Mouse (Mus musculus) kidney, adult 2 months (tissue): ENCODE measurements at regions not wholly inside any gene's neighbourhood (a gene's known extent, or its start where the extent isn't known, plus 50 kb on each side); places are given as distances from the start of the nearest gene placed in this dataset.

Experiments
- DNase-seq: peaks from one replicate; pipeline ENCODE4 v3.0.0; 2021
- H3K27ac ChIP-seq: fragments of 200-500 bp; 2 replicates; pipeline ENCODE4 v1.5.1; 2012; ENCODE audit warnings: low read depth, low read length, control low read depth, inconsistent platforms; ENCODE audit not compliant: insufficient read depth
- H3K27me3 ChIP-seq: fragments of 200-500 bp; replicated peaks from 2 replicates; pipeline ENCODE4 v1.6.1; 2012; ENCODE audit warnings: mild to moderate bottlenecking, moderate library complexity, low read length, inconsistent platforms; ENCODE audit not compliant: control insufficient read depth, insufficient read depth
- H3K36me3 ChIP-seq: fragments of 200-500 bp; 2 replicates; pipeline ENCODE4 v1.6.1; 2012; ENCODE audit warnings: mild to moderate bottlenecking, moderate library complexity, low read length, inconsistent platforms; ENCODE audit not compliant: control insufficient read depth, insufficient read depth
- H3K4me1 ChIP-seq: fragments of 200-500 bp; 2 replicates; pipeline ENCODE4 v1.6.1; 2011; ENCODE audit warnings: low read length; ENCODE audit not compliant: control insufficient read depth, insufficient read depth
- H3K4me3 ChIP-seq: fragments of 200-500 bp; 2 replicates; pipeline ENCODE4 v1.5.1; 2011; ENCODE audit warnings: mild to moderate bottlenecking, low read depth, low read length, control low read depth; ENCODE audit not compliant: insufficient read depth
- CTCF ChIP-seq: fragments of 200-500 bp; conservative IDR thresholded peaks from 2 replicates; pipeline ENCODE4 v1.5.1; 2011; ENCODE audit warnings: low read depth, mild to moderate bottlenecking, control low read depth, low read length, moderate library complexity, mixed read lengths; ENCODE audit not compliant: insufficient read depth, insufficient read length
- POLR2A ChIP-seq: fragments of 200-500 bp; IDR thresholded peaks from one replicate; pipeline ENCODE4 v1.6.1; 2011; ENCODE audit warnings: low read depth, low read length, control low read depth
- WGBS: fragments of 180-500 bp; shearing (Covaris S2); methylation state at CpG from one replicate; pipeline ENCODE4 v1.1.7; 2018; 5-methylcytosine and 5-hydroxymethylcytosine counted together

DNA sequence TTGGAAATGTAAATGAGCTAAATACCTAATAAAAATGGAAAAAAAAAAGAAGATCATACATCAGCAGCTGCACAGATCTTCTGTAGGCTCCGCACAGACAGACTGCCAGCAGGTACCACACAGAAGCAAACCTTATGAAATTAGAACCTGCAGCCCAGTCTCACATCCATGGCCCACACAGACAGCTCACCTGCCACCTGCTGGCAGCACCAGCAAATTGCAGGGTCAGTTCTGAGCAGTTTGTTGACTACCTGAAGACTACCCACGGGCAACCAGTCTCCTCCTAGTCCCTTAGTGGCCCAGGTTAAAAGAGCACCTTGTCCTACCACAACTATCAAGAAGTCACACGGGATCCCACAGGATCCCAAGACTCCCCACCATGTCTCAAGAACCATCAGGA, 225.1 kb downstream of the Mroh4 start:
- DNase-seq = peak; percentile 7
- no peaks in the 10 kb centered on the region for H3K27me3 ChIP-seq
- no peaks in the 10 kb centered on the region for H3K4me1 ChIP-seq
- 68% methylated on average over 3 of the region's 3 CpGs for WGBS
- H3K4me3 ChIP-seq = no peak overlapping the region
- TF ChIP-seq CTCF (peak; percentile 60), POLR2A (no peak)
- H3K36me3 ChIP-seq = no peaks in the 10 kb centered on the region
- no peak overlapping the region for H3K27ac ChIP-seq

DNA sequence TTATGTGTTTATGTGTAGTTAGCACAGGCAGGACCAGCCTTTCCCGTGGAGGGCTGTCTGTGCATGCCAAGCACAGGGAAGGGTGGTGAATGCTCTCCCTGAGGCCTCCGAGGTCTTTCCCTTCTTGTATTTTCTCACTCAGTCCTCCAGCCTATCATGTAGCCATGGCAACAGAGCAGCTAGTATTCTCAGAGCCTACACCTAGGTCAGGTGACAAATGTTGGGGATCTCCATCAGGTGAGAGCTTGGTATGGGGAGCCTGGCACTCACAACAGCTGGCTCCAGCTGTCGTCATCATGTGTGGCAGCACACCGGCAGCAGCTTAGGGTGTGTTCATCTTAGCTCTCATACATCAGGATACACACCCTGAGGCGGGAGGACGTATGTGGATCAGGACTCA, 231.3 kb downstream of the Mroh4 start:
- Histone ChIP-seq H3K36me3 (no peaks in the 10 kb centered on the region), H3K27me3 (no peaks in the 10 kb centered on the region), H3K4me1 (no peaks in the 10 kb centered on the region), H3K27ac (no peak overlapping the region), H3K4me3 (no peak overlapping the region)
- TF ChIP-seq CTCF (no peak), POLR2A (no peak)
- DNase-seq = no peak
- WGBS = 67% methylated on average over 6 of the region's 6 CpGs

GRCm38 (mm10) chr15:74401275-74401674, 234.9 kb downstream of the Mroh4 start:
- 83% methylated on average over 7 of the region's 7 CpGs for WGBS
- TF ChIP-seq CTCF (no peak), POLR2A (no peak)
- Histone ChIP-seq H3K4me1 (no peaks in the 10 kb centered on the region), H3K36me3 (no peaks in the 10 kb centered on the region), H3K27ac (no peak overlapping the region), H3K4me3 (no peak overlapping the region), H3K27me3 (no peaks in the 10 kb centered on the region)
- DNase-seq = no peak

- TF ChIP-seq CTCF (no peak), POLR2A (no peak)
- no peak for DNase-seq
- Histone ChIP-seq H3K36me3 (no peaks in the 10 kb centered on the region), H3K27ac (no peak overlapping the region), H3K4me3 (no peak overlapping the region), H3K27me3 (no peaks in the 10 kb centered on the region), H3K4me1 (no peaks in the 10 kb centered on the region)
- 85% methylated on average over 8 of the region's 8 CpGs for WGBS
Measured at GRCm38 (mm10) chr15:74396029-74396428, 240.1 kb downstream of the Mroh4 start.

GRCm38 (mm10) chr15:74387533-74387932, 248.6 kb downstream of the Mroh4 start:
- WGBS = 12% methylated on average over 3 of the region's 3 CpGs
- no peaks in the 10 kb centered on the region for H3K27me3 ChIP-seq
- H3K4me1 ChIP-seq = no peaks in the 10 kb centered on the region
- DNase-seq = no peak
- TF ChIP-seq CTCF (no peak), POLR2A (no peak)
- no peak overlapping the region for H3K27ac ChIP-seq
- no peaks in the 10 kb centered on the region for H3K36me3 ChIP-seq
- no peak overlapping the region for H3K4me3 ChIP-seq

DNA sequence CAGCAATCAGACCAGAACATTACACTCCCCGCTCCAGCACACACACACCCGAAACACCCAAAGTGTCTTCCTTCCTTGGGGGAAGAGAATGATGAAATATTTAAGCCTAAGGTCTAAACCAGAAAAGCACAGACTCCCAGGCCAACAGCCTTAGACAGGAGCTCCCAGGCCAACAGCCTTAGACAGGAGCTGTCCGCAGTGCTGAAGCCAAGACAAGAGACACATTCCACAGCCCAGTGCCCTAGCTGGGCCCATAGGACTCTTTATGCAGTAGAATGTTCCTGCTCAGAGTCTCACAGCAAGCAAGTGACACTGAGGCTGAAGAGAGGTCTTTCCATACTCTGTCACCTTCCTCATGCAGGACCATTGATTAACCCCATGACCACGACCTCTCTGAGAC, 253.6 kb downstream of the Mroh4 start:
- Histone ChIP-seq H3K27me3 (no peaks in the 10 kb centered on the region), H3K4me3 (no peak overlapping the region), H3K4me1 (no peaks in the 10 kb centered on the region), H3K36me3 (no peaks in the 10 kb centered on the region), H3K27ac (no peak overlapping the region)
- peak; percentile 7 for DNase-seq
- TF ChIP-seq CTCF = no peak
- no peak for TF ChIP-seq POLR2A
- whole genome bisulfite sequencing = 64% methylated on average over 4 of the region's 4 CpGs

- Histone ChIP-seq H3K4me3 (no peak overlapping the region), H3K4me1 (no peaks in the 10 kb centered on the region), H3K27me3 (no peaks in the 10 kb centered on the region), H3K36me3 (no peaks in the 10 kb centered on the region), H3K27ac (no peak overlapping the region)
- 86% methylated on average over 6 of the region's 6 CpGs for WGBS
- no peak for DNase-seq
- TF ChIP-seq POLR2A = no peak
- TF ChIP-seq CTCF = no peak
Measured at GRCm38 (mm10) chr15:74379366-74379765, 256.8 kb downstream of the Mroh4 start.

DNA sequence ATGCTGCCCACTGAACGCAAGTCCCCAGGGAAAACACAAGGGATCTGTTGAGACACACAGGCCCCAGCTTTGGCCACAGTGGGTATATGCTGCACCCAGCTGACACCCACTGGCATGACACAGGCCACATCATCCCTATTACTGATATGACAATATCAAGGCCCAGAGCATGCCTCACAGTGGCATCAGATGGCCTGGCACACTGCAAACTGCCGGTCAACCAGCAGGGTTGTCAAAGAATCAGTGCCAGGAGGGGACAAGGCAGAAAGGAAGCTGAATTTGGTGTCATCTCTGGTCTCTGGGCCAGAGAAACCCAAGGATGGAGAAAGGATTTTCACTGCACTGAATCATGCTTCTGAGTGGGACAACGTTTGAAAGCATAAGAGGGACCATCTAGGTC, 266.7 kb downstream of the Mroh4 start:
- Histone ChIP-seq H3K4me1 (no peaks in the 10 kb centered on the region), H3K4me3 (no peak overlapping the region), H3K27ac (no peak overlapping the region), H3K36me3 (no peaks in the 10 kb centered on the region), H3K27me3 (no peaks in the 10 kb centered on the region)
- no peak for DNase-seq
- TF ChIP-seq POLR2A = no peak
- WGBS = 65% methylated on average over 3 of the region's 3 CpGs
